Mouse (Mus musculus) heart, postnatal 0 days (tissue): ENCODE data around the gene Acsf2.

Experiments
- CTCF ChIP-seq: IDR thresholded peaks from 2 replicates; pipeline ENCODE4 v1.5.1; 2016; ENCODE audit warnings: antibody characterized with exemption, control low read depth, low read depth
- EP300 ChIP-seq: IDR thresholded peaks from 2 replicates; pipeline ENCODE4 v1.6.1; 2016; ENCODE audit warnings: antibody characterized with exemption, low read depth

DNA sequence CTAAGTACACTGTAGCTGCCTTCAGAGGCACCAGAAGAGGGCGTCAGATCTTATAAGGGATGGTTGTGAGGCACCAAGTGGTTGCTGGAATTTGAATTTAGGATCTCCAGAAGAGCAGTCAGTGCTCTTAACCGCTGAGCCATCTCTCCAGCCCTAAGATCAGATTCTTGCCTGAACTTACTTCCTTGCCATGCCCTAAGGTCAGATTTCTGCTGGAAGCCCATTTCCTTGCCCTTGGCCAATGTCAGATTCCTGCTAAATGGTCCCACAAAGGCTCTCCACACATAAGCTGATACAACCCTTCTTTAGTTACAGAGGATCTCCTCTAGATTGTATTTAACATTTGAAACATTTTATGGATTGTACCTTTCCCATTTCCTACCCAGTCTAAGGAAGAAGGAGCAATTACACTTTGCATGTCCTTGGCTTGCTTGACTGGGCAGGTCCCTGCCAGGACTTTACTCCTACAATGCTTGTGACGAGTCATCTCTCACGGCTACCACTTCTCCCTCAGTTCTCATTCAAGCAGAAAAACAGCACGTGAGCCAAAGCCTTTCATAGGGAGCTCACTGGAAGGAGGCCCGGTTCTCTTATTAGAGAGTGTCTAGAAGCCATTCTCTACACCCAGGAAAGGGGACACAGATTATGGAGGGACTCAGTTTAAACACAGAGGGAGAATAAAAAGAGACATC lies 19.2 kb upstream of the Acsf2 start:
- TF ChIP-seq CTCF, result no peak
- no peak for TF ChIP-seq EP300
